Mouse (Mus musculus) kidney, adult 11 months (tissue): Measurements from ENCODE around the gene Fcf1.

Source experiments
- DNase-seq: peaks from one replicate; pipeline ENCODE4 v3.0.0; 2022

Gene Fcf1

DNA sequence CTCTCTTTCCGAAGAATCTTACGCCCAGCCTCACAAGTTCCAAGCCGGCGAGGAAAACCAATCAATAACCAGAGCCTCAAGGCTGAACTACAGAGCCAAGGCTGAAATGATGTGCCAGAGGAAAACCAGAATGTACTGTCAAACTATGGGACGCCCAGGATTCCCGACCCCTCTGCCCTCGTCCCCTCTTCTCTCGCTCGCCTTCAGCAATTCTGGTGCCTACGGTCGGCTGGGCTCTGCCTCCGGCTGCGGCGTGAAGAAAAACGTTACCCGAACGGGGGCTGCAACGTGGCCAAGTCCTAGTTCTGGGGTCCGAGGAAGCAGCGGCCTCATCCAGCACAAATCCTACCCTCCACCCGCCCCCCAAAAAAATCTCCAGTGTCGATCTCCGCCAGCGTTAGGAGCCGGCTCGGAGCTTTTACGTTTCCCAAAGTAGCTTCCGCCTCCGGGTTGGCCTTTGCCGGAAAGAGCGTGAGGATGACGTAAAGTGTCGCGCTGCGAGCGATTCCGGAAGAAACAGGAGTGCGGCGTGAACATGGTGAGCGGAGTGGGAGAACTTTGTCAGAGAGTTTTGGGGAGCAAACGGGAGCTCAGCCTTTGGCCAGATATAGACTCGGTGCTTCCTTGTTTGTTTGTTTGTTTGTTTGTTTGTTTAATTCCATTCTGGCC is at the start of gene Fcf1, which contains the start of gene Arel1:
Gene Fcf1 (plus strand): TSS at position 470 of the 669 bp plus-strand sequence.
Gene Arel1 (minus strand): TSS at position 473 of the 669 bp plus-strand sequence.
- peak; percentile 83 for DNase-seq

DNA sequence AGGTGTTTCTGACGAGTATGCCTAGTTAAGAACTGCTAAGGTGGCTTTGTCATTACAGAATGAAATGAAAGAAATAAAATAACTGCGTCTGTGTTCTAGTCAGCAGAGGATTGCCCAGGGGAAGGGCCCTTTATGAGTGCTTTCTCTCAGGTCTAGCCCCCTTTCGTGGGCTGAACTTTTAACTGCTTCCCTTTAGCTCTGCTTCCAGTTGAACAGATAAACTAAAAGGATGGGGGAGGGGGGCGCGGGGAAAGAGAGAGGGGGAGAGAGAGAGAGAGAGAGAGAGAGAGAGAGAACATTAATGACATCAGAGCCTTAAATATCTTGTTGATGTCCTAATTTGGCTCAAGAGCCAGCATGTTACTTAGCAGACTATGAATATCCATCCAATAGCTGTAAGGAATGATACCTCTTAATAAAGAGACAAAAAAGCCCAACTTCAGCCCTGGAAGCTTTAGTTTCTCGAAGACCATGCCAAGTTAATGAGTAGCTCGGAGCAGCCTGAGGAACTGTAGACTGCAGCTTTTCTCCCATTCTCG is 48.7 kb upstream of the Fcf1 start:
- no peak for DNase-seq

DNA sequence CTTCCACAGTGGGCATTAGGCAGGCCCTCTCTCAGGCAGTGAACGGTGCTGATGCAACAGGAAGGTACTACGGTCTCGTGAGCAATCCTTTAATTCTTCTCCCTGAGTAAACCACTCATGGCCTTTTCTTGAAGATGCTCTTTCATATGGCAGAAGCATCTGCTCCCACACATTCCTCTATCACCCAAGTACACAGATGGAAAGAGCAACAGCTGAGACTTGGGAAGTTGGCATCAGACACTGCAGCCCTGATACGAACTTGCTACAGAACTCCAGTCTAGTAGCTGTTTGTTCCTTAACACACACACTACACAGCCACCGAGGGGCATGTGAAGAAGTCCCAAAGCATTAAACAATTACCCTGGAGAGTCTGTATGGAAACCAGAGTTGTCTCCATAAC is 46.4 kb upstream of the Fcf1 start:
- DNase-seq, result no peak

DNA sequence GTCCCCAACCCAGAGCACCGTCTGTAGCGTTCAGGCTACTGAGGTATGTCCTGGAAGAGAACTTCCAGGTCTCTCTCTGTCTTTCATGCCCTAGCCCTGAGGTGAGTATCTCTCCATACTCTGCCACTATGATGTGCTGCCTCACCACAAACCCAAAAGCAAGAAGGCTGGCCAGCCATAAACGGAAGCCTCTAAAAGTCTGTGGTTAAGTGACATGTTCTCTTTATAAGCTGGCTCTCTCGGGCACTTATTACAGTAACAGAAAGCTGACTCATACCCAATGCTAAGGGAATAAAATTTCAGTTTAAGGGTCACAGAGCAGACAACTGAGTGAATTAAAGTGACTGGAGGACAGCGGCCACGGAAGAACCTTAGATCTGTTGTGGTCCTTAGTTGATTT is 44.2 kb upstream of the Fcf1 start:
- no peak for DNase-seq

GRCm38 (mm10) chr12:84932210-84932609 is 38.5 kb upstream of the Fcf1 start:
- DNase-seq, result no peak

DNA sequence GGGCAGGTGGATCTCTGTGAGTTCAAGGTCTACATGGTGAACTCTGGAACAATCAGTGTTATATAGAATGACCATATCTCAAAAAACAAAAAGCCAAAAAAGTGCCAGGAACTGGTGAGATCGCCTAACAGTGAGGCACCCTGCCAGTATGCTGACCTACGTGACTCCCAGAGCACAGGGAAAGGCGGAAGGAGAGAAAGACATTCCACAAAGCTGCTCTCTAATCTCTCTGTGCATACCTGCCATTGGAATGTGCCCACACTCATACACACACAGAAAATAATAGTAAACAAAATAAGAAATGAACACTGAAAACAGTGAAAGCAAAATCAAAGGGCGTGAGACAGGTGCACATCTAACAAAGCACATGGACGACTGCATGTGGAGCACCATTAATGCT is 35.4 kb upstream of the Fcf1 start:
- DNase-seq, result no peak

GRCm38 (mm10) chr12:84939117-84939516 is 31.6 kb upstream of the Fcf1 start:
- DNase-seq, result no peak

GRCm38 (mm10) chr12:84940343-84940742 is 30.4 kb upstream of the Fcf1 start:
- DNase-seq, result no peak

DNA sequence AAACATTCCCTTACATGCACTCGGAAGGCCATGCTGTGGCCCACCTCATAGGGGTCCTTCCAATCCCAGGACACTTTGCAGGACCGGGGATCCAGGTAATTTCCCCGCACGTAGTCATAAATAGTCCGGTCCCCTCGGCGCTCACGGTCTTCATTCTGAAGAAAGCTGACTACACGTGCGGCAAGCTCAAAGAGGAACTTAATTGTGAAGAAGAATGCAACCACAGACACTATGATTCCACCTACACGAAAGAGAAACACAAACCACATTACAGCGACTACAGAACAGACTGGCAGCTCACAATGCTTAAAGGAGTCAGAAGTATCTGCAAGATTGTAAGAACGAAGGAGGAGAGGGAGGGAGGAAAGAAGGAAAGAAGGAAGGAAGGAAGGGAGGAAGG is 29.0 kb upstream of the Fcf1 start:
- DNase-seq, result no peak

DNA sequence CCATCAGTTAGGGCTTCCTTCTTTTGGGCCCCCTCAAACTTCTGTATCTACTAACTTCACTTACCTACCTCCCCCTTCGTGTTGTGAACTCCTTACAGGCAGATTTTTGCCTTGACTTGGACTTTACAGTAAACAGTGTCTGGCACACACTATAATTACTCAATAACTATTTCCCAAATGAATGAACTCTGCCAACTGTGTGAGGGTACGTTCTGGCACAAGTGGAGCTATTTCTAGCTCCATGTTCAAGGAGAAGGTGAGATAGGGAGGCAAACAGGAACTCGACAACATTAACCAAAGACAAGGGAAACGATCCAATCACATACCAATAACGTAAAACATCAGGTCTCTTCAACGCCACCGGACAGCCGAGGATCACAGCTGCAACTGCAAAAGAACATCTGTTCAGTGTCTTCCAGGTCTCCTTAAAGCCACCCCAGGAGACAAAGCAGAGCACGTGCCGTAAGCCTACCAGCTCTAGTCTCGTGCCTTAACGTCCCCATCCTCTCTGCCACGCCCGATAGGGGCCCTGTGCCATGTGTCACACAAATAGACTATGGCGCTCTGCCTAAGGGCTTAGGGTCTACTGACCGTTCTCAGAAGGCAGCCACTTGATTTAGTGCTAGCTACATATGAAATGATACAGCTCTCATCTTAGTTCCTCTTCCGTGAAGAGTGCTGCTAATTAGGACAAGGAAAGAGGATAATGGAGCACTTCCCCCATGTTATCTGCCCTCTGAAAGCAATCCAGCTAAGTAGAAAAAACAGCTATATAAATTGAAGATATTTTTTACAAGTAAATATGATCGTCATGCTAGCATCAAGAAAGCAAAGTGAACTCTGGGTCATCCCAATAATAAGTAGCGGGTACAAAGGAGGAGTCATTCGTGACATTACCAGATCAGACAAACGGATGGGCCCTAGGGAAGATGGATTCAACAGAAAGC is 27.4 kb upstream of the Fcf1 start:
- no peak for DNase-seq

GRCm38 (mm10) chr12:84944150-84944812 is 26.4 kb upstream of the Fcf1 start:
- no peak for DNase-seq

GRCm38 (mm10) chr12:84944813-84945553 is 25.7 kb upstream of the Fcf1 start:
- DNase-seq, result no peak

DNA sequence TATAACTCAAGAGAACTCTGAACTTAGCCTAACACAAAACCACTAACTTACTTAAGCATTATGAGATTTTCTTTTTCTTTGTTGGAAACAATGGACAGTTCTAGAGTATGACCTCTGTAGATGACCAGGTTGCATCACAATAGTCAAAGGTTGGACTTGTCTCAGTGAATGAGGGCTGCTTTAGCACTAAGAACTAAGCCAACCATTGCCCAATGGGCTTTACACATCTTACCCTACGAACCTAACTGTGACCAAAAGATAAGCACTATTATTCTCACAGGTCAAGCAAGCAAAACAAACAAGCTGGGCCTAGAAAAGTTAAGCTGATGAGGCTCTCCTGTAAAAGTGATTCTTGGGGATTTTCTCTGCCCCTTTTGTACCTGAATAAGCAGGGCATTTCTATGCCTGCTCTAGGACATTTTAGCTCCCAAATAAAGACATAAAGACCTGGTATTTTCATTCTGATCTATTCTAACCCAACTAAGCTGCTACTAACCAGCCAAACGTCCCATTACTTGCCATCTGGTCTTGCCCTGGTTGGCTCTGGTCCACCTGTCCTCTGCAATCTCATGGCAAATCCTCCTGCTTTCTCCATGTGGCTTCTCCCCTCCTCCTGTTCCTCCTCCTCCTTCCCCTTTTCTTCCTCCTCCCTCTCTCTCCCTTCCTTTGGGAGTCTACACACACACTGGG is 22.7 kb upstream of the Fcf1 start:
- no peak for DNase-seq

GRCm38 (mm10) chr12:84948584-84949285 is 22.0 kb upstream of the Fcf1 start:
- DNase-seq, result no peak

GRCm38 (mm10) chr12:84950763-84951162 is 19.9 kb upstream of the Fcf1 start:
- DNase-seq, result no peak

DNA sequence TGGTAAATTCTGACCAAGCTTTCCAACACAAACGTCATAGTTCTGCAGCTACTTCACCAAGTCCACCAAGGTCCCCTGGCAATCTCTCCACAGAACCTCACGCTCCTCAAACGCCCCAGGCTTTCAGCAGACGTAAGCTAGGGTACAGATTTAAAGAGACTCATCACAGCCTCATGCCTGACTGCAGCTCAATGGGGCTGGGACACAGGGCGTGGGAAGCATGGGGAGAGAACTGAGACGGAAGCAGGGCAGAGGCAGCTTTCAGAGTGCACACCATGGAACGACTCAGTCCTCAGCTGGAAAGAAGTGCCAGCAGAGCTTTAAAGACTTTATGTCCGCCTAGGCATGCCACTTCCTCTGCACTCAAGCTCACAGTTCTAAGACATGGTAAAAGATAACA is 19.2 kb upstream of the Fcf1 start:
- DNase-seq, result no peak

DNA sequence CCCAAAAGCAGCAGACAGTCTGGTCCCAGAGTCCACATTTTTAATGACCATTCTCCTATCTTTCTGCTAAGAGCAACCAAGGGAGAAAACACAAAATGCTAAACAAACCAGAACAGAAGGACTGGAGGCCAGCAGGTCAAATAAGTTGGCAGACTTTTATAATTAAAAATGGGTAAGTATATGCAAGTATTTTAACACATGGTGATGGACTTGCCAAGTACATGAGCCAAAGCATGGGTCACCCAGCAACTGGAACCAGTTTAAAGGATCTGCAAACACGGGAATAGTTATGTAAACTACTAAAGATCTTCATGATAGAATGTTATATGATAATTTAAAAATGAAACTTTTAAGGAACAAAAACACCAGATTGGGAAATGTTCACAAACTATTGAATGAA is 18.3 kb upstream of the Fcf1 start:
- no peak for DNase-seq

DNA sequence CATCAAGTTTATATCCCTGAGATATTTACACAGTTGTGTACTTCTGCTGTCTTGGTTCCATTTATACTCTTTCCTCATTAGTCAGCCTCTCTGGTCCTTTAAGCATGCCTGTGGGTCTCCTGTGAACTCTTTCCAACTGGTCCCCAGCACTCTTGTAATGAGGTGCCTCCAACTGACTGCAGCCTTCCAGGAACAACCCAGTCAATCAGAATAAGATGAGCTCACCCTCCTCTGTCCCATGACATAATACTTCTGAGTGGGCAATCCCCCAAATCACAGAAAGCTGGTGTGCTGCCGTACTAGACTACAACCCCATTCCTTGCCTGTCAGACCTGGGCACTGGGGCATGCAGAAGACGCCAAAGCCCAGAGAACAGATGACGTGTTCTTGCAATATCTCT is 14.4 kb upstream of the Fcf1 start:
- no peak for DNase-seq

DNA sequence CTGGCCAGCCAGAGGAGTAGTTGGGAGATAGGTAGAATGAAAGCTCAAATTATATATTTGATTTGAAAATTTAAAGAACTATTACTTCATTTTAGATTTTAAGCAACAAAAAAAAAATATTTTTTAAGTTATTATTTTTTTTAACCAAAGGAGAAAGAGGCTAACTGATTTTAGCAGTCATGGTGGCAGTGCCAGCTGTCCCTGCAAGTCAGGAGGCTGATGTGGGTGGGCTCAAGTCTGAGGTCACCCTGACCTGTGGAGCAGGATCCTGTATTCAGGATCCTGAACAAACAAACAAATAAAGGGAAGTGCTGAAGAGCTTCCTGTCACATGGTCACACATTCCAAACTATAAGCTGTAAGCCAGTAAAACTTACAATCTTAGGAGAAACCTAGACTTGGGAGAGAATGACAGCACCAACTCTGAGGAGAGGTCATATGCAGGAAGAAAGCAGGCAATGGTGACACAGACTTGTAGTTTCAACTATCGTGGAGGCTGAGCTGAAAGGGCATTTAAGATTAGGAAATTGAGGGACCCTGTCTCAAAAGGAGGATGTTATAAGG is 11.8 kb upstream of the Fcf1 start:
- DNase-seq, result no peak

DNA sequence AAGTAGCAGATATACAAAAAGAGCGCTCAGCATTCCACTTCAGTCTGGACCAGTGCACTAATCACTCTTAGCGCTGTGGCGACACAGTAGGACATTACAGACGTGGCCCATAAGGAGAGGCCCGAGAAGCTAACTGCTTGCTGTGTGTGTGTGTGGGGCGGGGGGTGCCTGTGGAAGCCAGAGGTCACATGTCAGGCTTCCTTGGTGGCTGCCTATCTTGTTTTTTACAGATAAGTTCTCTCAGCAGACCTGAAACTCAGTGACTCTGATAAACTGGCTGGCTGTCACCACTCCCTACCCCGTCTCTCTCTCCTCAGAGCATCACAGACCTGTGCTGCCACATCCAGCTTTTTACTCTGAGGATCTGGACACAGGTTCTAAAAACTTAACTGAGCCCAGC is 8.1 kb upstream of the Fcf1 start:
- DNase-seq, result no peak
